Mouse (Mus musculus) kidney, postnatal 0 days (tissue): ENCODE measurements at regions not wholly inside any gene's neighbourhood (a gene's known extent, or its start where the extent isn't known, plus 50 kb on each side); places are given as distances from the start of the nearest gene placed in this dataset.

Experiments
- ATAC-seq: fragments of 200-750 bp; cut with Nextera tagmentation; replicated peaks from 2 replicates; pipeline ENCODE4 v1.8.0; 2017; ENCODE audit warnings: low read depth, moderate number of reproducible peaks, moderate TSS enrichment, moderate library complexity; ENCODE audit not compliant: low FRiP score
- DNase-seq: peaks from one replicate; pipeline ENCODE4 v3.0.0-alpha.2; 2016; ENCODE audit warnings: low spot score
- H3K27ac ChIP-seq: fragments of 300-500 bp; sonication (generic); 2 replicates; pipeline ENCODE4 v1.5.1; 2014; ENCODE audit warnings: mild to moderate bottlenecking
- H3K27me3 ChIP-seq: fragments of 300-500 bp; sonication (generic); 2 replicates; pipeline ENCODE4 v1.6.1; 2014; ENCODE audit warnings: low read length, mixed read lengths; ENCODE audit not compliant: insufficient read depth
- H3K36me3 ChIP-seq: fragments of 300-500 bp; sonication (generic); 2 replicates; pipeline ENCODE4 v1.6.1; 2014; ENCODE audit warnings: low read length, mixed read lengths; ENCODE audit not compliant: insufficient read depth
- H3K4me1 ChIP-seq: fragments of 300-500 bp; sonication (generic); replicated peaks from 2 replicates; pipeline ENCODE4 v1.6.1; 2014; ENCODE audit warnings: antibody characterized with exemption, low read length, mixed read lengths; ENCODE audit not compliant: insufficient read depth
- H3K4me2 ChIP-seq: fragments of 300-500 bp; sonication (generic); 2 replicates; pipeline ENCODE4 v1.6.1; 2014; ENCODE audit warnings: mild to moderate bottlenecking, low read length, moderate library complexity, mixed read lengths
- H3K4me3 ChIP-seq: fragments of 300-500 bp; sonication (generic); replicated peaks from 2 replicates; pipeline ENCODE4 v1.5.1; 2014; ENCODE audit warnings: low read depth, low read length
- H3K9ac ChIP-seq: fragments of 300-500 bp; sonication (generic); 2 replicates; pipeline ENCODE4 v1.6.1; 2014; ENCODE audit warnings: low read depth, low read length
- H3K9me3 ChIP-seq: fragments of 300-500 bp; sonication (generic); replicated peaks from 2 replicates; pipeline ENCODE4 v1.6.1; 2016; ENCODE audit warnings: low read length, inconsistent platforms, mixed read lengths
- CTCF ChIP-seq: IDR thresholded peaks from 2 replicates; pipeline ENCODE4 v1.5.1; 2016; ENCODE audit warnings: antibody characterized with exemption, low read depth, mild to moderate bottlenecking, moderate library complexity
- WGBS: fragments of 180-500 bp; shearing (Covaris S2); extraction: QIAGEN DNeasy Blood & Tissue Kit; methylation state at CpG from one replicate; pipeline ENCODE4 v1.1.7; 2014; 5-methylcytosine and 5-hydroxymethylcytosine counted together

DNA sequence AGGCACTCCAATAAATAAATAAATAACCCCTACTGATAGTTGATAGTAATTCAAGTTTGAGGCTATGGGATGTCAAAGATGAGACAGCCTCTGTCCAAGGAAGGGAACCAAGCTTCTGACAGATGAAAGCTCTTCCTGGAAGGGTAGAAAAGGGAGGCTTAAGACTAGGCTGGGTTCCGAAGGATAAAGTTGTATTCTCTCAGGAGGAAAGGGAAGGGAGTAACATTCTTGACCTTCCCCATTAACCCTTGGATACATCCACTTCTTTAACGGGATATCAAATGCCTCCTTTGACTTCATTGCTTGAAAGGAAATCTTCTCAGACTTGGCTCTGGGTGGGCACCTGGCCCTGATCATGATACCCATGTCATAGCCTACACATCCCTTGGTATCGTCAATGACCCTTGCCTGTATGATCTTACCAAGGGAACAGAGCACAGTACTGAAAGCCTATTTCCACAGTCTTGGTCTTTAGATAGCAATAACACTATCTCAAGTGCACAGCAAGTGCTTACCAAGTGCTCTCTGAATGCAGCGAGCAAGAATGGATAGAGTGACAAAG lies 607.4 kb upstream of the Cdh5 start:
- WGBS: 52% methylated on average over 4 of the region's 4 CpGs
- no peak for TF ChIP-seq CTCF
- no peak overlapping the region for H3K27ac ChIP-seq
- H3K9ac ChIP-seq: no peak overlapping the region
- DNase-seq (peak; percentile 81), ATAC-seq (0 out of 2 replicates have a peak, but pooled peaks have one; percentile 21)
- no peak overlapping the region for H3K4me3 ChIP-seq
- no peaks in the 10 kb centered on the region for H3K36me3 ChIP-seq
- H3K27me3 ChIP-seq: no peaks in the 10 kb centered on the region
- H3K4me2 ChIP-seq: no peak overlapping the region
- H3K4me1 ChIP-seq: no peaks in the 10 kb centered on the region
- no peaks in the 10 kb centered on the region for H3K9me3 ChIP-seq

DNA sequence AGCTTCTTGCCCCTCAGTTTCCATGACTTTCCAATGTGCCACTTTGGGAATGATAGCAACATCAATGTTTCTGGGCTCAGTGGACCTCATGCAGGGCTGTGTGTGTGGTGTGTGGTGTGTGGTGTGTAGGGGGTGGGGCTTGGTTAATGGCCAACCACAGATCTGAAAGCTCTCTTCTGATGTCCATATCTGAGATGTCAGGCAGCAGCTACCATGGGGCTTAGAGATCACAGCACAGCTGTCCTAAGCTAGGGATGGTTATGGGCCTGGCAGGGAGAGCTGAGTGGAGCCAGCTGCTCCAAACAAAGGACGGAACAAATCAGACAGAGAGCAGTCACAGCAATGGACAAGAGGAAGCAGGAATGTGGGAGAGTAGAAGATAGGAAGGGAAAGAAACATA lies 606.8 kb upstream of the Cdh5 start:
- Histone ChIP-seq H3K9me3 (no peaks in the 10 kb centered on the region), H3K9ac (no peak overlapping the region), H3K27ac (no peak overlapping the region), H3K4me2 (no peak overlapping the region), H3K27me3 (no peaks in the 10 kb centered on the region), H3K36me3 (no peaks in the 10 kb centered on the region), H3K4me3 (no peak overlapping the region), H3K4me1 (no peaks in the 10 kb centered on the region)
- ATAC-seq: no peak
- 25% methylated on average over 1 of the region's 1 CpGs for WGBS
- DNase-seq: peak; percentile 45
- no peak for TF ChIP-seq CTCF

DNA sequence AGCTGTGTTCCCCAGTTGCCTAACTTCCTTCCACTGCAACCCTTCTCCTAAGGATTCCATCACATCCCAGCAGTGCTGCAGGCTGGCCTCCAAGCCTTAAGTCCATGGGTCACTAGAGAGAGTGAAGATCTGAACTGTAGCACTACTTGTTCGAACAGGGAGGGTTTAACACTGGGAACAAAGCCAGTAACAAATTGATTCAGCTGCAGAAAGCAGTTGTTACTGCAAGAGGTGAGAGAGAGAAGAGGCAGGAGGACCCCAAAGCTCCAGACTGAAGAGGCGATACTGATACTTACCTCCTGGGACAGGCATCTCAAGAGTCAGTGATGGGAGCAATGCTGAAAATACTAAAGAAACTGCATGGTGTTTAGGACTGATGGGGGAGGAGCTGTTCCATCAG lies 600.1 kb upstream of the Cdh5 start:
- Histone ChIP-seq H3K27me3 (no peaks in the 10 kb centered on the region), H3K9me3 (no peaks in the 10 kb centered on the region), H3K4me1 (no peaks in the 10 kb centered on the region), H3K9ac (no peak overlapping the region), H3K36me3 (no peaks in the 10 kb centered on the region), H3K4me2 (no peak overlapping the region), H3K27ac (no peak overlapping the region), H3K4me3 (no peak overlapping the region)
- TF ChIP-seq CTCF: no peak
- ATAC-seq (no peak), DNase-seq (no peak)
- WGBS: 69% methylated on average over 2 of the region's 2 CpGs

DNA sequence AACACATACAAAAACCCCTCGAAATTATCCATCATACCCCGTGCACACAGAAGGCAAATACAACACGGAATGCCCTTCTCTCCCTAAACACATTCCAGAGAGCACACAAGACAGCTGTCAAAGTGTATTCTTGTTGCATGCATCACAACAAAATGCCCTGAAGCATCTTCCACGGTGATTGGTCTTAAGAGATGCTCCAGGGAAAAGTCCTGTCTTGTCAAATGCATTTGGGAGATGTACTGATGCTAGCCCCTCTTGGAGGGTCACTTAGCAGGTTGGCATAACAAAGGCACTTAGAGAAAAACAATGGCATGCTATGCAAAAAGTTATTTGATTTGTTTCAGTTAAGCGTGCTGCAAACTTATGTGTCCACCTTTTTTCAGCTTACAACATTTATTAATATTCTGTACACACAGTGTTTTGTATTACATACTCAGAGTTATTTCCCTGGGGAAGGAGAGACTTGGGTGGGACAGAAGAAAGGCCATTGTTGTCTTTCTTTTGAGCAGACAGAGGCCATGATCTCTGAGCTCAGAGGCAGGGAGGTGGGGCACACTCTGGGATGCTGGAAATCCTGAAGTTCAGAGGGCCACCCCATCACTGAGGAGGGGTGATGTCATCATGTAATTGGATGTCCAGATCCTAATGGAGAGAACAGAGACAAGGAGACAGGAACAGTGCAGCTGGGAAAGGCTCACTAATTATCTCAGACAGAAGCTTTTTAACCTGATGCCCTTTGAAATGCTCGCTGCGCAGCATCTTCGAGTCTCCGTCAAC lies 598.2 kb upstream of the Cdh5 start:
- no peak for TF ChIP-seq CTCF

DNA sequence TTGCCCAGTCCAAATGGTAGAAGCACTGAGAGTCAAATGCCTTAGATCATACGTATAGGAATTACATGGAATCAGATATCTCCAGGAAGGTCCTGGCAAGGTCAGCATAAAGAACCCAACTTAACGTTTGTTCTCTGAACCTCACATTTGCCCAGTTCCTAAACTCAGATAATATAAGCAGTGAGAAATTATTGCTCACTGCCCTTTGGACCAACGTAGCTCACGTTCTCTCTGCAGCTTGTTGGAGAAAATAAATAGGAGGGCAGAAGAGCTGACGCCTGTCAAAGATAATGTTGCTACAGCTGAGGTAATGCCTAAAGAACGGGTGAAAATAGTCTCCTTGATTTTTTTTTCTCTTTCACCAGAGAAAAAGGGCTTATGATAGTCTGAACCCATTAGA lies 595.1 kb upstream of the Cdh5 start:
- ATAC-seq (no peak), DNase-seq (no peak)
- Histone ChIP-seq H3K4me2 (no peak overlapping the region), H3K36me3 (no peaks in the 10 kb centered on the region), H3K9me3 (no peaks in the 10 kb centered on the region), H3K27ac (no peak overlapping the region), H3K4me3 (no peak overlapping the region), H3K9ac (no peak overlapping the region), H3K27me3 (no peaks in the 10 kb centered on the region), H3K4me1 (no peaks in the 10 kb centered on the region)
- TF ChIP-seq CTCF: no peak
- 34% methylated on average over 6 of the region's 6 CpGs for WGBS

More for the DNA sequence above, 598.2 kb upstream of the Cdh5 start:
- H3K27ac ChIP-seq: no peak overlapping the region
- H3K4me3 ChIP-seq: no peak overlapping the region
- H3K4me2 ChIP-seq: no peak overlapping the region
- DNase-seq (no peak), ATAC-seq (no peak)
- no peak overlapping the region for H3K9ac ChIP-seq
- no peaks in the 10 kb centered on the region for H3K27me3 ChIP-seq
- no peaks in the 10 kb centered on the region for H3K4me1 ChIP-seq
- H3K36me3 ChIP-seq: no peaks in the 10 kb centered on the region
- no peaks in the 10 kb centered on the region for H3K9me3 ChIP-seq
- WGBS: 76% methylated on average over 9 of the region's 9 CpGs

DNA sequence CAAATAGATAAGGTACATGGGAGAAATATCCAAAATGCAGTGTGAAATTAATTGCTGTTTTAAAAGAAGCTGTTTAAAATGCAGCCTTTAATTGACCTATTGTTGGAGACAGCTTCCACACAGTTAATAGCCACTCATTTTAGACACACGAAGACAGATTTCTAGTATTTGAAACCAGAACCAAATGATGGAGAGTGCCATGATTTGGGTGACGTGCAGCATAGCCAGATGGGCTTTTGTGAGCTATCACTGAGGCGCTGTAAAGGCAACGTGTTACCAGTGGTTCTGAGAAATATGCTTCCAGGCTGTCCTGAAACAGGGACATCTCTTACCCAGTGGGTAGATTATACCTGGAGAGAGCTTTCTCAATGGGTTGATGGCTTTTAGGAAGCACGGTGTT lies 594.4 kb upstream of the Cdh5 start:
- 78% methylated on average over 5 of the region's 5 CpGs for WGBS
- Histone ChIP-seq H3K9me3 (no peaks in the 10 kb centered on the region), H3K36me3 (no peaks in the 10 kb centered on the region), H3K9ac (no peak overlapping the region), H3K4me2 (no peak overlapping the region), H3K4me1 (no peaks in the 10 kb centered on the region), H3K4me3 (no peak overlapping the region), H3K27me3 (no peaks in the 10 kb centered on the region), H3K27ac (no peak overlapping the region)
- no peak for ATAC-seq
- DNase-seq: no peak
- TF ChIP-seq CTCF: no peak
